Mouse (Mus musculus): Measurements from ENCODE around the gene Krr1. TPM values are rescaled to one million over a fixed set of nuclear protein-coding genes. Genes with fewer than 3 reads are reported as not detected.

Krr1 gene
- total and polyA plus RNA-seq, 3 experiments: 66.3 to 84.9 (median 67.2) TPM

- Histone ChIP-seq H3K4me1 (ENCODE audit: control insufficient read depth in 1 of 2, insufficient read depth in 2 of 2, low read length in 2 of 2) (no peaks in the 10 kb centered on the region), H3K9ac (ENCODE audit: control insufficient read depth, low read depth, low read length, poor library complexity, severe bottlenecking) (no peak overlapping the region), H3K79me2 (ENCODE audit: control insufficient read depth, insufficient read depth, low read length, poor library complexity) (no peaks in the 10 kb centered on the region), H3K36me3 (ENCODE audit: control insufficient read depth in 1 of 2, insufficient read depth in 2 of 2, low read length in 2 of 2) (no peaks in the 10 kb centered on the region), H3K4me3 (ENCODE audit: control insufficient read depth in 1 of 2, insufficient read depth in 1 of 2, low read depth in 2 of 2, low read length in 2 of 2) (no peak overlapping the region), H3K9me3 (replicated peaks; ENCODE audit: insufficient read depth, low read length) (no peaks in the 10 kb centered on the region), H3K27ac (ENCODE audit: control insufficient read depth, low read depth, low read length) (no peak overlapping the region), H3K27me3 (ENCODE audit: control insufficient read depth in 1 of 2, insufficient read depth in 2 of 2, low read length in 2 of 2) (peaks cover 0 to 4% of the 10 kb centered on the region in 2 experiments)
- DNase-seq (ENCODE audit: low read depth, low spot score): no peak
- TF ChIP-seq TBP (IDR thresholded peaks at IDR 0.05; ENCODE audit: low read depth, low read length): no peak
These were observed 35.8 kb upstream of the Krr1 start for GRCm38 (mm10) chr10:111936491-111937145.

DNA sequence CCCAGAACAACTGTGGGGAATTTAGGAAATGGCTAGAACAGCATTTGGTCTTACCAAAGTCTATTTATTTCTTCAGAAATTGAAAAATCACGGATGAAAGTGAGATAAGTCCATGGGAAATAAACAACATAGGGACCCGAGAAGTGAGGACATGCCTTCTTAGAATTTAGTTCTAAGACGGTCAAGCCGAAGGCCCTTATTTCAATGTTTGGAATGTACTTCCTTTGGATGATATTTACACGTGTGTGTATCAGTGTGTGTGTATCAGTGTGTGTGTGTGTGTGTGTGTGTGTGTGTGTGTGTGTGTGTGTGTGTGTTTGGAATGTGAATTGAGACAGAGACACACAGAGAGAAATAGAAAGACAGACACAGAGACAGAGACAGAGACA is 35.3 kb upstream of the Krr1 start:
- Histone ChIP-seq H3K9me3 (replicated peaks; ENCODE audit: insufficient read depth, low read length) (no peaks in the 10 kb centered on the region), H3K36me3 (ENCODE audit: control insufficient read depth in 1 of 2, insufficient read depth in 2 of 2, low read length in 2 of 2) (no peaks in the 10 kb centered on the region), H3K9ac (ENCODE audit: control insufficient read depth, low read depth, low read length, poor library complexity, severe bottlenecking) (no peak overlapping the region), H3K4me3 (ENCODE audit: control insufficient read depth in 1 of 2, insufficient read depth in 1 of 2, low read depth in 2 of 2, low read length in 2 of 2) (no peak overlapping the region), H3K27ac (ENCODE audit: control insufficient read depth, low read depth, low read length) (no peak overlapping the region), H3K27me3 (ENCODE audit: control insufficient read depth in 1 of 2, insufficient read depth in 2 of 2, low read length in 2 of 2) (peaks cover 0 to 4% of the 10 kb centered on the region in 2 experiments), H3K79me2 (ENCODE audit: control insufficient read depth, insufficient read depth, low read length, poor library complexity) (no peaks in the 10 kb centered on the region), H3K4me1 (ENCODE audit: control insufficient read depth in 1 of 2, insufficient read depth in 2 of 2, low read length in 2 of 2) (no peaks in the 10 kb centered on the region)
- TF ChIP-seq ZMIZ1 (IDR thresholded peaks at IDR 0.05; ENCODE audit: low read depth, low read length): no peak
- TF ChIP-seq USF2 (IDR thresholded peaks at IDR 0.05; ENCODE audit: borderline replicate concordance in 1 of 2, insufficient read depth in 1 of 2, low read depth in 1 of 2, low read length in 2 of 2): no peak
- TF ChIP-seq HCFC1 (IDR thresholded peaks at IDR 0.05; ENCODE audit: low read depth, low read length): no peak
- no peak for TF ChIP-seq SMC3 (IDR thresholded peaks at IDR 0.05; ENCODE audit: low read depth, low read length)
- TF ChIP-seq MYC (IDR thresholded peaks at IDR 0.05; ENCODE audit: low read depth, low read length): no peak
- TF ChIP-seq MXI1 (IDR thresholded peaks at IDR 0.05; ENCODE audit: low read depth, low read length): no peak
- no peak for TF ChIP-seq RAD21 (IDR thresholded peaks at IDR 0.05; ENCODE audit: low read depth, low read length)
- no peak for TF ChIP-seq POLR2AphosphoS2 (IDR thresholded peaks at IDR 0.05; ENCODE audit: low read length)
- DNase-seq (ENCODE audit: low read depth, low spot score): no peak

- no peak overlapping the region for H3K4me3 ChIP-seq (ENCODE audit: control insufficient read depth in 1 of 2, insufficient read depth in 1 of 2, low read depth in 2 of 2, low read length in 2 of 2)
- no peaks in the 10 kb centered on the region for H3K79me2 ChIP-seq (ENCODE audit: control insufficient read depth, insufficient read depth, low read length, poor library complexity)
- H3K9ac ChIP-seq (ENCODE audit: control insufficient read depth, low read depth, low read length, poor library complexity, severe bottlenecking): no peak overlapping the region
- H3K4me1 ChIP-seq (ENCODE audit: control insufficient read depth in 1 of 2, insufficient read depth in 2 of 2, low read length in 2 of 2): no peaks in the 10 kb centered on the region
- TF ChIP-seq BHLHE40 (IDR thresholded peaks at IDR 0.05; ENCODE audit: borderline replicate concordance, low read depth, low read length): no peak
- TF ChIP-seq MEF2A (IDR thresholded peaks at IDR 0.05; ENCODE audit: extremely low read depth, insufficient replicate concordance, low read depth, low read length, poor library complexity, severe bottlenecking): no peak
- no peak for TF ChIP-seq RAD21 (IDR thresholded peaks at IDR 0.05; ENCODE audit: low read depth, low read length)
- no peak for TF ChIP-seq GATA1 (IDR thresholded peaks at IDR 0.05; ENCODE audit: low read depth, low read length)
- TF ChIP-seq CHD2 (IDR thresholded peaks at IDR 0.05; ENCODE audit: low read length): no peak
- TF ChIP-seq EP300 (IDR thresholded peaks at IDR 0.05; ENCODE audit: low read depth in 1 of 2, low read length in 2 of 2): no peak
- TF ChIP-seq POLR2AphosphoS2 (IDR thresholded peaks at IDR 0.05; ENCODE audit: low read length): no peak
- no peak for TF ChIP-seq POLR2AphosphoS5 (IDR thresholded peaks at IDR 0.05; ENCODE audit: borderline replicate concordance, low read depth, low read length)
- TF ChIP-seq E2F4 (IDR thresholded peaks at IDR 0.05; ENCODE audit: borderline replicate concordance, low read depth, low read length): no peak
- TF ChIP-seq TBP (IDR thresholded peaks at IDR 0.05; ENCODE audit: low read depth, low read length): no peak
- no peak for TF ChIP-seq ZC3H11A (IDR thresholded peaks at IDR 0.05; ENCODE audit: low read depth, low read length)
- no peak for TF ChIP-seq ZKSCAN1 (IDR thresholded peaks at IDR 0.05; ENCODE audit: low read depth, low read length)
- no peak for TF ChIP-seq GABPA (IDR thresholded peaks at IDR 0.05; ENCODE audit: low read depth, low read length)
- TF ChIP-seq SMC3 (IDR thresholded peaks at IDR 0.05; ENCODE audit: low read depth, low read length): no peak
- no peak for TF ChIP-seq MXI1 (IDR thresholded peaks at IDR 0.05; ENCODE audit: low read depth, low read length)
- no peak for TF ChIP-seq RCOR1 (IDR thresholded peaks at IDR 0.05; ENCODE audit: low read depth, low read length)
- TF ChIP-seq ELF1 (IDR thresholded peaks at IDR 0.05; ENCODE audit: low read depth, low read length): no peak
- H3K27ac ChIP-seq (ENCODE audit: control insufficient read depth, low read depth, low read length): no peak overlapping the region
- H3K36me3 ChIP-seq (ENCODE audit: control insufficient read depth in 1 of 2, insufficient read depth in 2 of 2, low read length in 2 of 2): no peaks in the 10 kb centered on the region
- no peaks in the 10 kb centered on the region for H3K9me3 ChIP-seq (replicated peaks; ENCODE audit: insufficient read depth, low read length)
- DNase-seq (ENCODE audit: low read depth, low spot score): no peak
- H3K27me3 ChIP-seq (ENCODE audit: control insufficient read depth in 1 of 2, insufficient read depth in 2 of 2, low read length in 2 of 2): peaks cover 0 to 2% of the 10 kb centered on the region in 2 experiments; a peak in 1 of 4 replicates
These were observed 29.4 kb upstream of the Krr1 start for GRCm38 (mm10) chr10:111943026-111943425.
